Mouse (Mus musculus): ENCODE measurements at regions not wholly inside any gene's neighbourhood (a gene's known extent, or its start where the extent isn't known, plus 50 kb on each side); places are given as distances from the start of the nearest gene placed in this dataset.

- TF ChIP-seq TAL1 (IDR thresholded peaks at IDR 0.05; ENCODE audit: low read length) (no peak), GATA1 (IDR thresholded peaks at IDR 0.05; ENCODE audit: low read length) (no peak)
These were observed 62.2 kb upstream of the Lbx1 start for GRCm38 (mm10) chr19:45297812-45298211.
